Comparison of ENCODE assay signal across 8 mouse cellular contexts in genomic region chr10:54074609-54075421, GRCm38 (mm10). TPM values are rescaled to one million over a fixed set of nuclear protein-coding genes. Genes with fewer than 3 reads are reported as not detected.
DNase-seq lines count a peak whose midpoint lies in the region; ATAC-seq and TF ChIP-seq lines count a peak whose summit lies in the region.

No protein-coding gene starts in this region.

- H3K9ac ChIP-seq in intestine, embryonic 14.5 days (ENCODE audit: low read length) = peak overlapping the region; percentile 71
- H3K9ac ChIP-seq in lung, postnatal 0 days (replicated peaks; ENCODE audit: low read depth) = peak overlapping the region; percentile 63

- WGBS in intestine, embryonic 14.5 days = under 1% methylated on average over 65 of the region's 73 CpGs
- WGBS in lung, postnatal 0 days = 2% methylated on average over 63 of the region's 73 CpGs

- H3K36me3 ChIP-seq in intestine, embryonic 14.5 days (ENCODE audit: control insufficient read depth, insufficient read depth, low read length) = no peaks in the 10 kb centered on the region
- no peaks in the 10 kb centered on the region for H3K36me3 ChIP-seq in lung, postnatal 0 days (ENCODE audit: insufficient read depth, low read length)

- intact Hi-C loops in left cerebral cortex, postnatal 36 days (cut with DNase I) = loop anchor here (5.0 to 10.0 kb wide), 2 partner anchors 210 to 477 kb away; no protein-coding TSS in a partner anchor

- TF ChIP-seq EP300 in lung, postnatal 0 days (IDR thresholded peaks at IDR 0.05) = no peak

- H3K27ac ChIP-seq in intestine, embryonic 14.5 days (ENCODE audit: low read depth) = peak overlapping the region; percentile 59; the same call in 1 of the 2 replicates
- no peak overlapping the region for H3K27ac ChIP-seq in lung, postnatal 0 days (ENCODE audit: low read length)

- no peaks in the 10 kb centered on the region for H3K9me3 ChIP-seq in intestine, embryonic 14.5 days (ENCODE audit: control insufficient read depth, low read length)
- H3K9me3 ChIP-seq in lung, postnatal 0 days (ENCODE audit: low read length) = no peaks in the 10 kb centered on the region

- no peak for TF ChIP-seq CTCF in lung, postnatal 0 days (IDR thresholded peaks at IDR 0.05)

- ATAC-seq in intestine, embryonic 14.5 days (replicated peaks; ENCODE audit: low FRiP score, low TSS enrichment, low read depth) = peak; percentile 53
- ATAC-seq in lung, postnatal 0 days = peak; percentile 20

- H3K27me3 ChIP-seq in intestine, embryonic 14.5 days (replicated peaks; ENCODE audit: control insufficient read depth, insufficient read depth, low read length) = no peaks in the 10 kb centered on the region
- H3K27me3 ChIP-seq in lung, postnatal 0 days (replicated peaks; ENCODE audit: insufficient read depth, low read length) = no peaks in the 10 kb centered on the region; the same call in 1 of the 2 replicates

- peak overlapping the region; percentile 72 for H3K4me2 ChIP-seq in intestine, embryonic 14.5 days (ENCODE audit: low read length)
- H3K4me2 ChIP-seq in lung, postnatal 0 days (replicated peaks; ENCODE audit: low read depth, low read length) = peak overlapping the region; percentile 99

- peaks cover 14% of the 10 kb centered on the region for H3K4me1 ChIP-seq in intestine, embryonic 14.5 days (replicated peaks; ENCODE audit: control insufficient read depth, insufficient read depth, low read length)
- H3K4me1 ChIP-seq in lung, postnatal 0 days (ENCODE audit: insufficient read depth, low read depth, low read length) = peaks cover 10% of the 10 kb centered on the region

- DNase-seq in left cerebral cortex, postnatal 36 days (ENCODE audit: low spot score in 2 of 2) = peak; percentile 45 to 48
- no peak for DNase-seq in left cerebral cortex, adult 9 months (ENCODE audit: low spot score in 2 of 2)
- DNase-seq in c-Kit-positive CD71-positive TER-119-positive erythroid progenitor cells, embryonic 14.5 days (ENCODE audit: low spot score) = peak; percentile 24
- peak; percentile 20 to 44 for DNase-seq in frontal cortex, postnatal 36 days (ENCODE audit: low spot score in 2 of 2)
- DNase-seq in intestine, embryonic 14.5 days (ENCODE audit: low spot score) = peak; percentile 88
- DNase-seq in lung, postnatal 0 days (ENCODE audit: low spot score) = peak; percentile 34
- peak; percentile 61 for DNase-seq in retina, embryonic 14.5 days (ENCODE audit: low spot score)
- peak; percentile 38 for DNase-seq in urinary bladder, postnatal 25 days (ENCODE audit: low spot score)

- H3K4me3 ChIP-seq in intestine, embryonic 14.5 days (ENCODE audit: low read depth, low read length) = peak overlapping the region; percentile 74
- H3K4me3 ChIP-seq in lung, postnatal 0 days (ENCODE audit: low read depth, low read length) = peak overlapping the region; percentile 78

RNA-seq across cellular contexts. Expression of gene Man1a, which starts 1.6 kb away (rescaled TPM):
- 10 to 100 TPM; 28.5 TPM for total RNA-seq in left cerebral cortex, postnatal 36 days (2021)
- polyA plus RNA-seq in intestine, embryonic 14.5 days (2014; fragmentation: Nextera tagmentation; extraction: Ambion mirVana) = 9.6 and 12.6 TPM in 2 replicates
- polyA plus RNA-seq in lung, postnatal 0 days (2015; fragmentation: Nextera tagmentation; extraction: Ambion mirVana) = 6.6 and 6.9 TPM in 2 replicates

Comparison
In these comparisons a context has a peak if more than half of its experiments do, and no peak if none do; other contexts are left out.
1. DNase-seq: peak in left cerebral cortex, postnatal 36 days (2 of 2), c-Kit-positive CD71-positive TER-119-positive erythroid progenitor cells, embryonic 14.5 days (single experiment), frontal cortex, postnatal 36 days (2 of 2), intestine, embryonic 14.5 days (single experiment), lung, postnatal 0 days (single experiment), retina, embryonic 14.5 days (single experiment) and urinary bladder, postnatal 25 days (single experiment); none in left cerebral cortex, adult 9 months (0 of 2).